Mouse (Mus musculus) liver, embryonic 12.5 days (tissue): ENCODE measurements around the gene Tcam1. TPM values are rescaled to one million over a fixed set of nuclear protein-coding genes. Genes with fewer than 3 reads are reported as not detected.

Experiments used
- ATAC-seq: fragments of 200-750 bp; cut with Nextera tagmentation; 2 replicates; pipeline ENCODE4 v1.8.0; 2017; ENCODE audit warnings: moderate number of reproducible peaks, mild to moderate bottlenecking, moderate library complexity
- H3K27ac ChIP-seq: fragments of 300-500 bp; sonication (generic); 2 replicates; pipeline ENCODE4 v1.5.1; 2016; ENCODE audit warnings: mild to moderate bottlenecking
- H3K27me3 ChIP-seq: fragments of 300-500 bp; sonication (generic); replicated peaks from 2 replicates; pipeline ENCODE4 v1.6.1; 2016; ENCODE audit warnings: mild to moderate bottlenecking, moderate library complexity
- H3K36me3 ChIP-seq: fragments of 300-500 bp; sonication (generic); 2 replicates; pipeline ENCODE4 v1.6.1; 2016; ENCODE audit warnings: mild to moderate bottlenecking, moderate library complexity
- H3K4me1 ChIP-seq: fragments of 300-500 bp; sonication (generic); 2 replicates; pipeline ENCODE4 v1.6.1; 2016
- H3K4me2 ChIP-seq: fragments of 300-500 bp; sonication (generic); 2 replicates; pipeline ENCODE4 v1.6.1; 2016; ENCODE audit warnings: mild to moderate bottlenecking, moderate library complexity
- H3K4me3 ChIP-seq: fragments of 300-500 bp; sonication (generic); 2 replicates; pipeline ENCODE4 v1.5.1; 2016; ENCODE audit warnings: mild to moderate bottlenecking, moderate library complexity
- H3K9ac ChIP-seq: fragments of 300-500 bp; sonication (generic); 2 replicates; pipeline ENCODE4 v1.6.1; 2016; ENCODE audit warnings: mild to moderate bottlenecking, moderate library complexity
- H3K9me3 ChIP-seq: fragments of 300-500 bp; sonication (generic); replicated peaks from 2 replicates; pipeline ENCODE4 v1.6.1; 2016; ENCODE audit warnings: mild to moderate bottlenecking, moderate library complexity
- WGBS: fragments of 180-500 bp; shearing (Covaris S2); methylation state at CpG from one replicate; pipeline ENCODE4 v1.1.7; 2016; ENCODE audit not compliant: insufficient replicate concordance; 5-methylcytosine and 5-hydroxymethylcytosine counted together
- polyA plus RNA-seq: library from polyadenylated mRNA; unstranded; fragments of >200 nt; fragmentation: Nextera tagmentation; extraction: Ambion mirVana; gene quantifications from 2 replicates; pipeline ENCODE4 v1.2.1, GENCODE M21; 2016

Gene Tcam1
- polyA plus RNA-seq, 1 experiment from 2014 or later = 0.83 TPM

GRCm38 (mm10) chr11:106306758-106307157, 30.3 kb downstream of the Tcam1 start:
- no peaks in the 10 kb centered on the region for H3K27me3 ChIP-seq
- H3K4me2 ChIP-seq = no peak overlapping the region
- no peak overlapping the region for H3K27ac ChIP-seq
- no peak for ATAC-seq
- no peaks in the 10 kb centered on the region for H3K4me1 ChIP-seq
- H3K9me3 ChIP-seq = no peaks in the 10 kb centered on the region
- no peaks in the 10 kb centered on the region for H3K36me3 ChIP-seq
- H3K9ac ChIP-seq = no peak overlapping the region
- 79% methylated on average over 9 of the region's 9 CpGs for WGBS
- no peak overlapping the region for H3K4me3 ChIP-seq

DNA sequence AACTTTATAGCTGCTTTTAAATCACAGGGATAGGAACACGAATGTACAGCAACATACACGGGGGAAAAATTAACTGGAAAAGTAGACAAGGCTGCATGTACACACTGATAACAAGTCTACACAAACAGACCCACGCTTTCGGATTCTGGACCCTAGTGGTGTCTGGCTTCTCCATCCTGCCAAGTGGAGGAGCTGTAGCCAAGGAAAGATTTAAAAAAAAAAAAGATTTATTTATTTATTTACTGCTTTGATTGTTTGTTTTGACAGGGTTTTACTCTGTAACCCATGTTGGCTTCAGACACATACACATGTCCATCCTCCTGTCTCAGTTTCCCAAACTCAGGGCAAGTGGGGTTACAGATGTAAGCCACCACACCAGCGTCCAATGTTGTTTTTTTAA, 31.0 kb downstream of the Tcam1 start:
- no peaks in the 10 kb centered on the region for H3K36me3 ChIP-seq

GRCm38 (mm10) chr11:106308162-106308561, 31.7 kb downstream of the Tcam1 start:
- no peak overlapping the region for H3K4me3 ChIP-seq
- H3K4me1 ChIP-seq = no peaks in the 10 kb centered on the region
- H3K9ac ChIP-seq = no peak overlapping the region
- H3K4me2 ChIP-seq = no peak overlapping the region
- 60% methylated on average over 11 of the region's 11 CpGs for WGBS
- no peaks in the 10 kb centered on the region for H3K36me3 ChIP-seq
- H3K27ac ChIP-seq = no peak overlapping the region
- H3K9me3 ChIP-seq = no peaks in the 10 kb centered on the region
- no peak for ATAC-seq
- 0 out of 2 replicates have a peak, but pooled peaks cover 4% of the 10 kb centered on the region for H3K27me3 ChIP-seq

More for the DNA sequence above, 31.0 kb downstream of the Tcam1 start:
- Histone ChIP-seq H3K27me3 (0 out of 2 replicates have a peak, but pooled peaks cover 4% of the 10 kb centered on the region), H3K4me1 (no peaks in the 10 kb centered on the region), H3K9ac (no peak overlapping the region), H3K4me3 (no peak overlapping the region), H3K27ac (no peak overlapping the region), H3K4me2 (no peak overlapping the region), H3K9me3 (no peaks in the 10 kb centered on the region)
- ATAC-seq = no peak
- 63% methylated on average over 5 of the region's 5 CpGs for WGBS

GRCm38 (mm10) chr11:106310123-106310522, 33.7 kb downstream of the Tcam1 start:
- 68% methylated on average over 5 of the region's 5 CpGs for WGBS
- H3K27ac ChIP-seq = no peak overlapping the region
- no peak for ATAC-seq

GRCm38 (mm10) chr11:106313533-106313932, 37.1 kb downstream of the Tcam1 start:
- Histone ChIP-seq H3K27me3 (0 out of 2 replicates have a peak, but pooled peaks cover 4% of the 10 kb centered on the region), H3K36me3 (no peaks in the 10 kb centered on the region), H3K4me1 (peaks cover 15% of the 10 kb centered on the region), H3K4me2 (peak overlapping the region; percentile 36), H3K9me3 (no peaks in the 10 kb centered on the region), H3K9ac (no peak overlapping the region), H3K27ac (no peak overlapping the region), H3K4me3 (no peak overlapping the region)
- 30% methylated on average over 5 of the region's 5 CpGs for WGBS
- no peak for ATAC-seq

More at GRCm38 (mm10) chr11:106310123-106310522, 33.7 kb downstream of the Tcam1 start:
- Histone ChIP-seq H3K36me3 (no peaks in the 10 kb centered on the region), H3K4me3 (no peak overlapping the region), H3K4me2 (no peak overlapping the region), H3K9me3 (no peaks in the 10 kb centered on the region), H3K9ac (no peak overlapping the region), H3K27me3 (0 out of 2 replicates have a peak, but pooled peaks cover 4% of the 10 kb centered on the region), H3K4me1 (peaks cover 12% of the 10 kb centered on the region)

GRCm38 (mm10) chr11:106314333-106314812, 37.9 kb downstream of the Tcam1 start, which contains the start of gene Cd79b:
TSS of gene Cd79b (minus strand) at chr11:106314762.
- ATAC-seq = no peak
- H3K4me1 ChIP-seq = peaks cover 15% of the 10 kb centered on the region
- H3K4me2 ChIP-seq = peak within 1 kb of the TSS; percentile 36
- H3K9ac ChIP-seq = no peak within 1 kb of the TSS
- H3K4me3 ChIP-seq = peak within 1 kb of the TSS; percentile 14; the same call in 1 of the 2 replicates
- H3K9me3 ChIP-seq = no peaks in the 10 kb centered on the region
- H3K27ac ChIP-seq = 0 out of 2 replicates have a peak within 1 kb of the TSS, but pooled peaks have one; percentile 11
- H3K27me3 ChIP-seq = 0 out of 2 replicates have a peak, but pooled peaks cover 4% of the 10 kb centered on the region
- H3K36me3 ChIP-seq = no peaks in the 10 kb centered on the region
- WGBS = 39% methylated on average over 9 of the region's 9 CpGs

GRCm38 (mm10) chr11:106316416-106316815, 39.9 kb downstream of the Tcam1 start:
- Histone ChIP-seq H3K4me2 (no peak overlapping the region), H3K9me3 (no peaks in the 10 kb centered on the region), H3K27me3 (0 out of 2 replicates have a peak, but pooled peaks cover 4% of the 10 kb centered on the region), H3K4me3 (no peak overlapping the region), H3K9ac (no peak overlapping the region), H3K36me3 (no peaks in the 10 kb centered on the region), H3K4me1 (peaks cover 15% of the 10 kb centered on the region), H3K27ac (no peak overlapping the region)
- ATAC-seq = no peak
- WGBS = 61% methylated on average over 1 of the region's 1 CpGs

GRCm38 (mm10) chr11:106317801-106318200, 41.3 kb downstream of the Tcam1 start:
- H3K27ac ChIP-seq = no peak overlapping the region
- WGBS = 65% methylated on average over 7 of the region's 7 CpGs
- ATAC-seq = no peak
- H3K27me3 ChIP-seq = no peaks in the 10 kb centered on the region
- H3K9ac ChIP-seq = no peak overlapping the region
- H3K36me3 ChIP-seq = no peaks in the 10 kb centered on the region
- no peaks in the 10 kb centered on the region for H3K9me3 ChIP-seq
- no peak overlapping the region for H3K4me2 ChIP-seq
- H3K4me3 ChIP-seq = no peak overlapping the region
- peaks cover 15% of the 10 kb centered on the region for H3K4me1 ChIP-seq

GRCm38 (mm10) chr11:106318406-106319366, 42.2 kb downstream of the Tcam1 start:
- 48% methylated on average over 21 of the region's 21 CpGs for WGBS
- no peak for ATAC-seq
- H3K9ac ChIP-seq = no peak overlapping the region
- no peaks in the 10 kb centered on the region for H3K9me3 ChIP-seq
- no peaks in the 10 kb centered on the region for H3K27me3 ChIP-seq
- H3K4me2 ChIP-seq = no peak overlapping the region
- H3K36me3 ChIP-seq = no peaks in the 10 kb centered on the region
- H3K4me1 ChIP-seq = peaks cover 13% of the 10 kb centered on the region
- no peak overlapping the region for H3K4me3 ChIP-seq
- no peak overlapping the region for H3K27ac ChIP-seq

GRCm38 (mm10) chr11:106324858-106325257, 48.4 kb downstream of the Tcam1 start:
- 70% methylated on average over 5 of the region's 5 CpGs for WGBS
- peaks cover 7% of the 10 kb centered on the region for H3K27me3 ChIP-seq
- H3K4me3 ChIP-seq = no peak overlapping the region
- no peak for ATAC-seq
- no peaks in the 10 kb centered on the region for H3K36me3 ChIP-seq
- no peak overlapping the region for H3K27ac ChIP-seq
- H3K9me3 ChIP-seq = no peaks in the 10 kb centered on the region
- H3K9ac ChIP-seq = no peak overlapping the region
- no peak overlapping the region for H3K4me2 ChIP-seq
- peaks cover 11% of the 10 kb centered on the region for H3K4me1 ChIP-seq

DNA sequence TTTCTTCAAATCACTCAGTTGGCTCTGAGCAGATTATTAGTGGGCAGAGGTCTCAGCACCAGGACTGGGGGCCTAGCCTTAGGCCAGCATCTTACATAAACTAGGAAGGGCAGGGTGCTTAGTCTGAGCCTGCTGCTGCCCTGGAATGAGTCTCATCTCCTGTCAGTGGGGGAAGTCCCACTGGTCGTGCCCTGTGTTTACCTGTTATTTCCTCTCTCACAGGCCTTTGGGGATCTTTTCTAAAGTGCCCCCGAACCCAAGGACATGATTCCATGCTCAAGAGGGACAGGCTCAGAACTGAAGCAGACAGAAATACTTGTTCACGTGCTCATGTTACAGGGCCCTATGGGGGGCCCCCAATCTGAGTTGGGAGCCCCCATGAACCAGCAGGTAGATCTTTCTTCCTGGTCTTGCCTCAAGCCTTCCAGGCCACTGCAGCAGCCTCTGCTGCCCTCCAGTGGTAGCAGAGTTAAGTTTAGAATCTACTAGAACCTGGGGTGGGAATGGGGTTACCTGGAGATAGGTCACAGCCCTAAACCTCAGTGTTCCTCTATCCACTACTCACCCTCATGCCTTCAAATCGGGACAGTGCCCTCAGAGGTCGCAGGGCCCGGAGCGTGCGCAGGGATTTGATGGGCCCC, 49.2 kb downstream of the Tcam1 start:
- H3K36me3 ChIP-seq = no peaks in the 10 kb centered on the region
- no peaks in the 10 kb centered on the region for H3K9me3 ChIP-seq
- peaks cover 11% of the 10 kb centered on the region for H3K4me1 ChIP-seq
- no peak overlapping the region for H3K4me3 ChIP-seq
- no peak overlapping the region for H3K9ac ChIP-seq
- WGBS = 56% methylated on average over 8 of the region's 8 CpGs
- H3K27ac ChIP-seq = no peak overlapping the region
- peaks cover 7% of the 10 kb centered on the region for H3K27me3 ChIP-seq
- no peak overlapping the region for H3K4me2 ChIP-seq
- ATAC-seq = no peak

- peaks cover 7% of the 10 kb centered on the region for H3K27me3 ChIP-seq
- no peak overlapping the region for H3K4me3 ChIP-seq
- peaks cover 11% of the 10 kb centered on the region for H3K4me1 ChIP-seq
- no peak overlapping the region for H3K27ac ChIP-seq
- H3K4me2 ChIP-seq = no peak overlapping the region
- WGBS = 40% methylated on average over 8 of the region's 8 CpGs
- no peaks in the 10 kb centered on the region for H3K36me3 ChIP-seq
- ATAC-seq = no peak
- H3K9me3 ChIP-seq = no peaks in the 10 kb centered on the region
- no peak overlapping the region for H3K9ac ChIP-seq
Measured at GRCm38 (mm10) chr11:106326475-106326874, 50.0 kb downstream of the Tcam1 start.
